Mouse (Mus musculus) right cerebral cortex, postnatal 14 days (tissue): Measurements from ENCODE around the gene Unc13c.
A peak's percentile ranks its signal among the peaks of the same experiment; 100 is the strongest.

Source experiments
- DNase-seq: peaks from one replicate; pipeline ENCODE4 v3.0.0; 2022

Gene Unc13c

DNA sequence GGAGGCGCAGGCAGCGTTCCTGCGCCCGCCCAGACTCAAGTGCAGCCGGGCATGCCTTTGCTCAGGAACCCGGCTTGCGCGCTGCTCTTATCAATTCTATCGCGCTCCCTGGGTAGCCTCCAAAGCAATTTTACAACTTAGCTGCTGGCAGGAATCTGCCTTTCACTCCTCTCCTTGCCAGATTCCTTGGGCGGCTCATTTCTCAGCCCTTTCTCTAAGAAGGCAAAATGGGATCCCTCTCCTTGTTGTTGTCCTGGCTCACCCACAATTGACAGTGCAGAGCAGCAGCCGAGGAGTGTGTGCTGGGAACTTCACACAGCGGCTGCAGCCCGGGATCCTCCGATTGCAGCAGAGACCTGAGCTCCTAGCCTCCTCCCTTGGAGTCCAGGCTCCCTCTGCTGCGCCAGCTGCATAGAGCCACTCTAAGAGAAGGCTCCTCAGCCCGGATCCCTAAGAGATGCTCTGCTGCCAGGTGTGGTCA lies at the start of gene Unc13c:
TSS of gene Unc13c (minus strand) at position 326 of the 481 bp plus-strand sequence.
- DNase-seq = peak; percentile 54

DNA sequence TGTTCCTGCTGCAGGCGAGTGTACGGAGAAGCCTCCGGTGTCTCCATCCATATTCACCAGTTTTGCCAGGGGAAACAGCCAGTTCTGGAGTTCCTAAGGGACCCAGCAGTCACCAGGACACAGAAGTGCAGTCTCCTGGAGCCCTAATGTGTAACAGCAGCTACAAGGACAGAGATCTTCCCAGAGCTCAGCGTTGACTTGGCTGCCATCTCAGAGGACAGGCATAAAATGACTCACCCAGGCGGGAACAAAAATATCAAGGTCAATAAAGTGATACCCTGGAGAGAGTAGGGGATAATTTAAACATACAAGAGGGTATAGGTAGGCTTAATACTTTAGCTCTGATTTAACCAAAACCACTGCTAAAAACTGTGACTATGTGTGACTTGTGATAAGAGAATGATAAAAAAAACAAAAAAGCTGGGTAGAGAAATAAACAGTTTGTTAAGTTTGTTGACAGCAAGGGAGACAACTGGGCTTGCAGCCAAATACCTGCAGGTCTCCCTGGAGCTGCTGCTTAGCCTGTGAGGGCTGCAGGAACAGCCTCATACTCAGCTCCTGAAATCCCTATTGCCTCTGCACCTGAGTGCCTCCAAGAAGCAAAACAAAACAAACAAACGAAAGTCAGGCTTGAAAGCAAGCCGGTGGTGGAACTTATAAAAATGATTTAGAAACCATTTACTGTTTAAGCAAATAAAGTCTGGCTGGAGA lies 39.4 kb upstream of the Unc13c start:
- peak; percentile 4 for DNase-seq

DNA sequence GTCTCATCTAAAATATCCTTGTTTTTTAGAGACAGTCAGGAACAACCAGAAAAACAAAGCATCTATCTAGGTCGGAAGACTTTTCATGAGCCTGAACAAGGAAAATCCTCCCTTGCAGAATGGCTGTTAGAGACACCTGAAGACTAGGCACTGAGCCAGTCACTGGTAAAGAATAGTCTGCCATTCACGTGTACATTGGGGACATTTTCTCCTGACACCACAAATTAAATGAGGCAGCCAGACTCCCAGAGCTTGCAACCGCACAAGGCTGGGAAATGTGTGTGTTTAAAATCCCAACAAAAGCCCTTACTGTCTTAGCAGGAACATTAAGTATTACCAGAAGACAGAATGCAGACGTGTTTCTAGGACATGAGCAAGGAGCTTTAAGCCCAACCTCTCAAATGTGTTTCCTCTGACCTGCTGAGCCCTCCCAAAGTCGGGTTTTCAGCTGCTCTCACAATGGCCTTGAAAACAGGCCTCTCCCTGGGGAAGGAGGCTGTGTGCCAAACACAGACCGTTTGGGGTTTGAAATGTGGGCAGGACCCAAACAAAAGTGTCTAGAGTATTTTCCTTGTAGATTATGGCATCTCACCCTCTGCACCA lies 33.7 kb upstream of the Unc13c start:
- no peak for DNase-seq

DNA sequence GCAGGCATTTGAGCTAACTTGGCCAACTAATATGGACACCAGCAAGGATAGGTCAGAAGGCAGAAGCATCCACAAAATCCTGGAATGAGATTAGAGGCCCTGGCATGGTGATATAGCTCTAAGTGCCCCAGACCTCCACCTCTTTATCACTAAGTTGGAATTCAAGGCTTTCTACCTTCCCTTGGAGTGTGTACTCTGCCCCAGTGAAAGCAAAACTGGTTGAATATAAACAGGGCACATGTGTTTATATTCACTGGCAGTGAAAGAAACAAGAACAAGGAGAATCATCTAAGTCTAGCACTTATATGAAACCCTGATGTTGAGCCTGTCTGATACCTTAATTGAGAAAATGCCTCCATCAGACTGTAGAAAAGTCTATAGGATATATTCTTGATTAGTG lies 19.3 kb upstream of the Unc13c start:
- no peak for DNase-seq

DNA sequence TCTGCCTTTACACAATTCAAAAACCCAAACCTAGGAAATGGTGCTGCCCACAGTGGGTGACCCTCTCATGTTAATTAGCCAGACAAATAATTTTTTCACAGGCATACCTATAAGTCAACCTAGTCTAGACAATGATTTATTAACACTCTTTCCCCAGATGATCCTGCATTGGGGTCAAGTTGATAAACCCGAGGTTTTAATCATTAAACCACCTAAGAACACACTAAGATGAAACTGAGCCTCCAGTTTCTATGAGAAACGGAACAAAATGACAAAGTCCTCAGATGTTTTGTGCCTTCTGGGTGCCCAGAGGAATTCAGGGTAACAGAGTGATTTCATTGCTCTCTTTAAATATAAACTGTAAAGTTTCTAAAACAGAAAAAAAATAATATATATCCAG lies 18.5 kb upstream of the Unc13c start:
- DNase-seq = no peak

DNA sequence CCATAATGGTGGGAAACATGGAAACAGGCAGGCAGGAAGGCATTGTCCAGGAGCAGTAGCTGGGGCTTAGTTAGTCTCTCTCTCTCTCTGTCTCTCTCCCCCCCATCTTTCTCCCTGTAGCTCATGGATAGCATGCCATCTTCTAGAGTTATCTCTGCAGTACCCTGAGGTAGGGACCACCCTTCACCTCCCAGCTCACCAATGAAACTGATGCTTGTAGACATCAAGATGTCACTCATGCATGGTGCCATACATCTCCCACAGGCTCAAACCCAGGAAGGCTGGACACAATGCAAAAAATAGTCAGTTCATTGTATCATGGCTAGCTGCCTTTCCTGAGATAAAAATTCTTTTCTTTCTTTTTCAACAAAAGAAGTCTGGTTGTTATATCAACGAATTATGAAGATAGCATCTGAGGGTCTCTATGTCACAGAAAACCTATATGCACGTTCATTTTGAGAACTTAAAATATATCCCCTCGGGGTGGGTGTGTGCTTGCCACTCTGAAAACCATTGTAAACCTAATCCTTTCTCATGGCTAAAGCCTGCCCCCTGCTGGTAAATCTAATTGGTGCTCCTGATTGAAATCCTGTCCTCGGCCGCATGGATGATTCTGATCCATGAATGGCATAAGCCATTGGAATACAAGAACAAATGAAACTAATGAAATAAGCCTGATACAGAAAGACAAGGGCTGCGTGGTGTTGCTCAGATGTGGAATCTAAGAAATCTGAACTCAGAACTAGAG lies 14.0 kb upstream of the Unc13c start:
- DNase-seq = peak; percentile 84

DNA sequence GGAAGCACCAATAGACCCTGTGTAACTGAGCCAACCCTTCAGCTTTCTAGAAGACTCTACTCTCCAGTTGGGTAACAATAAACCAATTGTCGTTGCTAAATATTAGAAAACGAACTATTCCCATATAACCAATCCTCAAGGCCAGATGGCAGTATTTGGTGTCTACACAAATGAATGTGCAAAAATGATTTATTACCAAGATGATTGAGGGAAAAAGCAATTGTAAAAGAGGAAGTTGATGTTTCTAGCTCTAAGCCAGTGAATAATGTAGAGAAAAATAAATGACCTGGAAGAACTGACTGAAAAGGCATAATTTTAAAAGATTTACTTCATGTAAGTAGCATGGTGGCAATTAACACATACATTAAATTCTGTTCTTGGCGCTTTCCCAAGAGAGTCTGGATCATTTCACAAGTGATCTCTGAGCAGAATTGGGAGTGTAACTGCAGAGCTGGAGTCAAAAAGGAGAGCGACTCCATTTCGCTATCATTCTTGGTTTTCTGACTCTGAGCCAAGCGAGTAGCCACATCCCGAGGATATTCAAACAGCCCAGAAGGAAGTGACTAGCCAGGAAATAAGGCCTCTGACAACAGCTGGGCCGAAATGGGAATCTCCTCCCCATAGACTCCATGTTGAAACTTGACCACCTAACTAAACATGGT lies 3.7 kb upstream of the Unc13c start:
- DNase-seq = no peak

DNA sequence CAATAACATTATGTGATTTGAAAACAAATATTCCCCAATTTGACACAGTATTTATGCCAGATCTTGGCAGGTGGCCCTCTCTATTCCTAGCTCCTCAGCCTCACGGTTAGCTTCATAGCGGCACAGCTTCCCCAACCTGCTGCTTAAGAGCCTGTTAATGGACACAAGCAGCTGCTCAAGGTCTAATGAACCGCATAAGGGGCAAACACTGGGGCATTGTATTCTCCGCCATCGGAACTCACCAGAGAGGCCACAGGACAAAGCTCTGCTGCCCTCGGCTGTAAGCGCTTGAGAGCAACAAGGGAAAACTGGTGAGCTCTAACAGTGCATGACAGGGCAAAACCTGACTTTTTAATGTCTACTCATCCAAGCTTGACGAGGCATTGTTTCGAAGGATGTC lies 2.0 kb upstream of the Unc13c start:
- no peak for DNase-seq

DNA sequence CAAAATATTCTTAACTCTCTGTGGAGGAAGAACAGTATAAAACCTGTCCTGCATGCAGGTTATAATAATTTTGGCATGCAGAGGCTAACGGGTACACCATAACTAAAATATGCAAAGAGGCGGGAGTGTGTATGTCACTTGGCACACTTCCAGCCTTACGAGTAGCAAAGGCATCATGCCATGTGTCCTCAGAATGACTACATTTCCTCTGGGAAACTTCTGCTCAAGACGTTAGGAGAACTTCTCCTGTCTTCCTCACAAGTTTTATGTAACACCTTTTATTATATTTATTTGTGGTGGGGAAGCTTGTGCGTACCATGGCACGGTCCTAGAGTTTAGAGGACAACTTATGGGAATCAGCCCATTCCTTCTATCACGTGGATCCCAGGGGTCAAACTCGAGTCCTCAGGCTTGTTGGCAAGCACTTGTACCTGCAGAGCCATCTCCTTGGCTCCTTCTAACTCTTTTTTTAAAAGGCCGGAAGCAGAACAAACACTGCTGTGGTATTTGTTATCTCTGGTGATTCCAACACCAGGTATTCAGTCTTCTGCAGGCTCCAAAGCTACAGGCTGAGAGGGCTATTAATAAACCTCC lies 3.3 kb downstream of the Unc13c start:
- DNase-seq = no peak

DNA sequence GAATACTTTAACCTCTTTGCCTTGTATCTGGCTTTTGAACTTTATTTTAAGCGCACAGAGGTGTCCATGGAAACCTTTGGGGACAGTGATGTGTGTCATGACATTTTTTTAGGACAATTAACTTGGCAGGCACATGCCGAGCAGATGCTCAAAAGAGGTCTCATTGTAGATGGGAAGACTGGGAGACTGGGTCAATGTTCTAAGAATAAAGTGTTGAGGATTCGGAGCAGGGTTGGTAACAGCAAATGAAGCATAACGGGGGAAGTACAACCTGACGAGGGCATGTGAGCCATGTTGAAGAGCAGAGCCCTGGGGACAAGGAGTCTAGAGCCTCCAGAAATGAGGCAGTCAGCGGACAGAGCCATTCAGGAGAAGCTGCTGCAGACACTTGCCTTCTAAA lies 6.3 kb downstream of the Unc13c start:
- DNase-seq = no peak

DNA sequence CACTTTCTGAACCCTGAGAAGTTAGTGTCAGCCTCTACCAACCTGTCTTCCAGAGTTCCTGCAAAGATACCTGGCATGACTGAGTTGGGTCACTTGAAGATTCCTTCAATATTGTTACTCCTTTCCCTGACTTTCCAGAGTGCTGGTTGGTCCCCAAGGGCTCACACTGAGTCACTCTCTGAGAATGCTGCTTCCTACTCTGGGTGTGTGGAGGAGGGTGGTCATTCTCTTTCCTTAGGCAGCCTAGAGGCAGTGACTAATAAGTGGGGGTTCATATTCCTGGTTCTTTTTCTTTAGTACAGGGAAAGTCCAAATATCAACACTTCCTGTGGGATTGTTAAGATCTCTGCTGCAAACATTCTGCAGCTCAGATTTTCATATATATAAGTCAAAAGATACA lies 16.4 kb downstream of the Unc13c start:
- no peak for DNase-seq

DNA sequence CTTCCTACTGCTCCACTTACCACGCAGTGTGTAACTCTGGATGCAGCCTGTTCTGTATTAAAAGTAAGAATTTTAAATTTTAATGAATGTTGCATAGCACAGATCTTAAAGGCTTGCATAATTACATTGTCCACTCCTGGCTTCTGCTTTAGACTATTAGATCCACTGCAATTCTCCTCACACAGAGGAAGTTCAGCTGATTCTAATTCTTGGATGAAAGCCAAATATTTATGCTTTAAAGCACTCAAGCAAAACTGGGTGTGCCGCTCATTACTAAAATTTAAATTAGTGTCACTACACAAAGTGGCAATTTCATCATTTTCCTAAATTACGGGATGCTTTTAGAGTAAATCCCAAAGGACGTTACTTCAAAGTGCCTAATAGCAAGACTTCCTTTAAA lies 17.2 kb downstream of the Unc13c start:
- DNase-seq = no peak

DNA sequence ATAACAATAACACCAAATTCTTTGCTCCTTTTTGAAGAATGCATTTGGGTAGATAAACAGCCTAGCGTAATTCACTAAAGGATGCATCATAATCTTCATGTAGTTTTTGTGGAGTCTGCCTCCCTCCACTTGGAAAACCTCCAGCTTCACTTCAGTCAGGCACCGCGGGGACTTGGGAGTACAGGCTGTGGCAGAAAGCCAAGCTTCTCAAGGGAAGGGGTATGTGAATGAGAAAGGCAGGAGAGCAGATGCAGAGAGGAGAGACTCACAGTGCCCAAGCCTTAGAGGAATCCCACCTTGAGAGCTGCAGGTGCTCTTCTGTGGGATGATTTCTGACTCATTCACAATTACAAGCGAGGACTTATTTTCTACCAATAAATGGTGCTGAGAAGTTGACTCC lies 33.9 kb downstream of the Unc13c start:
- peak; percentile 7 for DNase-seq

DNA sequence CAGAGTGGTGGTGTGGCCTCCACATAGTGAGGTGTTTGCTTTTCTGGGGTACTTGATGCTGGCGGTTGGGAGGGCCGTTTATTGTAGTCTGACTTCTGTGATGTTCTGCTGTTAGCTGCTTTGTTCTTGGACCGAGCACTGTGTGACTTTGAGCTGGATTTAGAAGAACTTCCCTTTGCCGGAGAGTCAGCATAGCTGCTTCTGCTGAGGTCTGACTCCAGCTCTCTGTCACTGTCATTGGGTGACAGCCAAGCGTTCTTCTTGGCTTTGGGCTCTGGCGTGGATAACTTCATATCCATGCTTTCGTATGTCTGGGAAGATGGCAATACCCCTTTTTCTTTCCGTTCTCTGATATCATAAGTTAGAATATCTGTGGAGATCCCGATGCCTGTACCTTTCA lies 36.8 kb downstream of the Unc13c start:
- DNase-seq = no peak

DNA sequence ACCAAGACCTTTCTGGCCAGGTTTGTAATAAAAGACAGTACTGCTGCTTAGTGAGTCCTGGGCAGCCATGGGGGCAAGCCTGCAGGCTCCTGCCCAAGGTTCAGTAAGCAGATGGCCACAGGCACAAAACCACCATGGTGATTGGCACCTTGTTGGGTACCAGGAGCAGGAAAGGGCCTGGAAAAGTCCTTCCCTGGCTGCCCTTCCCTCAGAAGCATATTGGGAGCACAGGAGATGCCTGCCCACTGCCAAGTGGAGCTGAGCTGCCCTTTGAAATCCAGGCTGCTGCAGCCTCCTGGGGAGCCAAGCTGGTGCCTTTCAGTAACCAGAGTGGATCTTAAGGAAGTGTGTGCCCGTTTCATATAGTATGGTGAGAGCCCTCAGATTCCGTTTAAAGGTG lies 41.5 kb downstream of the Unc13c start:
- DNase-seq = no peak

DNA sequence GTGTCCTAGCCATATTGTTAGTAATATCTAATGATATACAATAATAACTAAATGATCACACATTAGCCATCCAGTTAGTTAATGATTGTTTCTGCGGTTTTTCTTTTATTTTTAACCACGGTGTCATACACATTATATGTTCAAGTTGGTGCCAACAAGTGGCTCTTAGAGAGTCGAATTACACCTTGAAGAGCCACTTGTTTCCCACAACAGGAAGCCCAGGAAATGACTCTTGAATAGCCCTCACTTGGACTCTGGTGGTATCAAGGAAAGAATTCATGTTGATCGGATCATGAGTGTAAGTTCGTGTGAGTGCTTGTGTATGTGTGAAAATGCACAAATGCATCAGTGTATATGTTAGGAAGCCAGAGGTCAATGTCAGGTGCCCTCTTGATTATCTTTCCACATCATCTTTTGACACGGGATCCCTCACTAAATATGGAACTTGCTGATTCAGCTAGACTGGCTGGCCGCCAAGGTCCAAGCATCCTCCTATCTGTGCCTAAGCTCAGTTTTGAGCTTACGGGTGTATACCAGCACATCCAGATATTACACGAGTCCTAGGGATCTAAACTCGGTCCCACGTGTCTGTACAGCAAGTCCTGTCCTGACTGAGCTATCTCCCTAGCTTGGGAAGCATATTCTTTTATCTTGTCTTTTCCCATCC lies 46.2 kb downstream of the Unc13c start:
- no peak for DNase-seq

DNA sequence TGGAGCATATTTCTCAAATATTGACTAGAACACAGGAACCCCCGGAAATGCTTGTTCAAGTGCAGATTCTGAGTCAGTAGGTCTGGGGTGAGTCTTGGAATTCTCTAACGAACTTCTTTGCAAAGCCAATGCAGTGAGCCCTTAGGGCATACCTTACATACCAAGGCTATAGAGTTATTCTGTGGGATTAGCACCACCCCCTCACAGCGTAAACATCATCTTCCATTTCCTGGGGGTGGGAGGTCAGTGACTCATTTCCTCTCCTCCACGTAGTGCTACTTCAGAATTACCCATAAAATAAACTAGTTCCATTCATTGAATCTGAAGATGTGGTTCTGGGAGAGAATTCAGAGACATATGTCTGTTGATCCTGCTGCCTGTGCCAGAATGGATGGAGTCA lies 62.8 kb downstream of the Unc13c start:
- DNase-seq = no peak

DNA sequence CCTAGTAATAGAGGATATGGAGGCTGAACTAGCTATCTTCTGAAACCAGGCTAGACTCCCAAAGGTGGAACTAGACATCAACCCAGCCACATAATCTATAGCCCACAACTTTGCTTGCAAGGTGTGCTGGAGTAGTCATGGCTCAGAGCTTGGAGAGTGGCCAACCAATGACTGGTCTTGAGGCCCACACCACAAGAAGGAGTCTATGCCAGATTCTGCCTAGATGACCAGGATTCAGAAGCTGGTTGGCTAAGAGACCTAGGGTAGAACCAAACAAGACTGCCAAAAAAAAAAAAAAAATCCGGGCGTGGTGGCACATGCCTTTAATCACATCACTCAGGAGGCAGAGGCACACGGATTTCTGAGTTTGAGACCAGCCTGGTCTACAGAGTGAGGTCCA lies 70.2 kb downstream of the Unc13c start:
- DNase-seq = no peak

DNA sequence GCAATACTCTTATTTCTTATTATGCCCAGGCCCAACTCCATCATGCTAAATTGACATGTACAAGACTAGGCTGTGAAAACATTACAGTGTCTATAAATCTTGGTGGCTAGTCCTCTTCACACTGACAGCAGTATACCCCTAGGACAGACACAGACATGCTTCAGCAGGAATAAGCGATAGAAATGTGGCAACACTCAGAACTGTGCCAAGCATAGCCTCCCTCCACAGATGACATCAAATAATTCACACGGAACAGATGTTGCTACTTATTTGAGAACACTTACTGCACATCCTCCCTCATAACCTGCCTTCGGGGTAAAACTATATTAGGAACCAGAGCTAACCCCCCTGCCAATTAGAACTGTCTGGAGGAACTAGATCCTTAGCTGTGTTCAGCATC lies 72.6 kb downstream of the Unc13c start:
- DNase-seq = no peak

DNA sequence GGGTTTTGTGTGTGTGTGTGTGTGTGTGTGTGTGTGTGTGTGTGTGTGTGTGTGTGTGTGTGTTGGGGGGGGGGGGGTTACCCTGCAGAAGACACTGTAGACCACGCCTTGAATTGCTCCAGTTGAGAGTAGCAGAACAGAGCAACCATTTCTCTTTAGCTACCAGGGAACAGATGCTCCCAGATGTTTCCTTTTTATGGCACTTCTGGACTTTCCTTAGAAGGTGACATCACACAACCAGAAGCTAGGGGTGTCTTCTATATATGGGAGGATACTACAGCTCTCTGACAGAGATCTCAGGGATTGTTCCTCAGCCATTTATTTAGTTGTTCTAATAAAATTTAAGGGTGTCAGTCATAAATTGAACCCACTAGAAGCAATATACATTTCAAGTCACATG lies 85.2 kb downstream of the Unc13c start:
- DNase-seq = no peak

DNA sequence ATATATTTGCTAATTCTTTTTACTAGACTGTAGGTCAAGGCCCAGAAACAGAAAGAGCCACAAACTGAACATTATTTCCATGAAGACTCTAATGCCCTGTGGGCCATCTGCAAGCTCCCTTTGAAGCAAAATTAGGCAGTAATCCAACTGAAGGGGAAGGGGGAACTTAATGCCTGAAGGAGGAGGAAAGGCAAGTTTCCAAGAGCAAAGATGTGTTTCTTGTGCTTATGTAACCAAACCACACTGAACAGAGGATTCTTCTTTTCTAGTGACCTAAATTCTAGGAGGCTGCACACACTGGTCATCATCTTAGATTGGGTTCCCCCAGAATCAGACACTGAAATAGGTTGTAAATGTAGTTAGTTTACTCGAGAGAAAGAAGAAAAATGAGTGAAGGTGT lies 85.6 kb downstream of the Unc13c start:
- DNase-seq = no peak

DNA sequence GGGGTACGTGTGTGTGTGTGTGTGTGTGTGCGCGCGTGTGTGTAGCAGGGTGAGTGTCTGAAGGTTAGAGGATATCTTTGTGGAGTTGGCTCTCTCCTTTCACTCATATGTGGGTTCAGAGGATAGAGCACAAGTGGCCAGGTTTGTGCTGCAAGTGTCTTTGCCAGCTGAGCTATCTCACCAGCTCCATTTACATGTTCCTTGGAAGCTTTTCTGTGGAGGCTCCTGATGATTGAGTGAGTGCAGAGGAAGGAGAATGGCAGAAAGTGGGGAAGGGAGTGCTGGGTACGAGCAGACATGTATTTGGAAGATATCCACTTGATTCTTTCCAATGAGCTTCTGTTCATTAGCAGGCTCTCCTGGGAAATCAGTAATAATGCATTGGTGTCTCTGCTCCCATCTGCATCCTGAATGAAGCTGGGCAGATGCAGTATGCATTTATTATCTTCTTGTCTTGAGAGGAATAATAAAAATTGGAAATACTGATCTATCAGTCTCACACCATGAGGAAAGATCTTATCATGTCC lies 86.3 kb downstream of the Unc13c start:
- no peak for DNase-seq
